Mouse (Mus musculus) brain, embryonic 14.5 days (tissue): ENCODE measurements around the gene Otub1.

Experiments used
- CTCF ChIP-seq: fragments of 200-500 bp; IDR thresholded peaks from 2 replicates; pipeline ENCODE4 v1.5.1; 2012; ENCODE audit warnings: inconsistent platforms, mild to moderate bottlenecking, moderate library complexity, borderline replicate concordance; ENCODE audit not compliant: insufficient read depth, insufficient read length; ENCODE audit errors: extremely low read depth
- POLR2A ChIP-seq: fragments of 200-500 bp; IDR thresholded peaks from 2 replicates; pipeline ENCODE4 v1.6.1; 2012; ENCODE audit warnings: mild to moderate bottlenecking, inconsistent platforms, borderline replicate concordance; ENCODE audit not compliant: poor library complexity, insufficient read depth, insufficient read length, severe bottlenecking; ENCODE audit errors: extremely low read depth

GRCm38 (mm10) chr19:7226511-7226914 is 20.4 kb upstream of the Otub1 start:
- TF ChIP-seq POLR2A (no peak), CTCF (no peak)
